Mouse (Mus musculus) cerebral cortex, adult 2 months (tissue): ENCODE data around the gene Sumf2.

Experiments
- WGBS: fragments of 180-500 bp; shearing (Covaris S2); methylation state at CpG from one replicate; pipeline ENCODE4 v1.1.7; 2018; 5-methylcytosine and 5-hydroxymethylcytosine counted together

Sumf2 gene

GRCm38 (mm10) chr5:129908242-129908965 lies 61.6 kb downstream of the Sumf2 start, which contains the start of gene Nupr1l:
Gene Nupr1l, plus strand, starts transcription at chr5:129908540.
- WGBS: under 1% methylated on average over 63 of the region's 63 CpGs

GRCm38 (mm10) chr5:129909147-129909546 lies 62.4 kb downstream of the Sumf2 start:
- 68% methylated on average over 9 of the region's 9 CpGs for WGBS

- 83% methylated on average over 7 of the region's 7 CpGs for WGBS
These were observed 62.8 kb downstream of the Sumf2 start for GRCm38 (mm10) chr5:129909591-129909990.
